Mouse (Mus musculus) ES-Bruce4 (cell line): Measurements from ENCODE around the gene Toporsl.

ENCODE experiments used
- CTCF ChIP-seq: IDR thresholded peaks from one replicate; pipeline ENCODE4 v1.8.1; 2011; ENCODE audit warnings: low read depth, low read length
- EP300 ChIP-seq: IDR thresholded peaks from 2 replicates; pipeline ENCODE4 v1.6.1; 2011; ENCODE audit warnings: low read depth, low read length; ENCODE audit not compliant: insufficient read depth

DNA sequence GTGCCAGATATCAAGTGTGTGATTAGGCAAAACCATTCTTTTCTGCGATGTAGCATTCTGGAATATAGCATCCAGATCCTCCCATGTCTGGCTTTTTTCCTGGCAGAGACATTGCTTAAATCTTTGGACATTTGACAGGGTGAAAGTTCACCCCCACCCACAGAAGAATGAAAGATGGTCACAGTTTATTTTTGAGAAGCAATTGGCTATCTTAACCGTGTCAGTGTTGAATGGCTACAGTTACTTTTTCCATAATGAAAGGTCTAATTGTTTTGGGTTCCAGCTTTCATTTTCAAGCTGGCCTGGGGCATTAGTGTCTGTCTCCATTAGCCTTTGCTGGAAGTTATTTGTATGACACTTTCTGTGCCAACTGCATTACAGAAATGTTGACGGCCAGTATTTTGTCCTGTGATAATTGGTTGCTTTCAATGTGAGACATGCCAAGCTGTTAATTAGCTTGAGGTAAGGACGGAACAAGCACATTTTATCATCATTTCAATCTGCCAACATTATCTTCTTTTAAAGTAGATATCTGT is 2.2 kb upstream of the Toporsl start:
- TF ChIP-seq EP300 (no peak), CTCF (no peak)
